Mouse (Mus musculus) cerebellum, adult (tissue): ENCODE results near the gene Tmem183a.

Source experiments
- ATAC-seq: cut with Nextera tagmentation; 2 replicates; pipeline ENCODE4 v1.9.2; 2017; ENCODE audit warnings: mild to moderate bottlenecking, moderate library complexity, mixed read lengths; ENCODE audit not compliant: insufficient number of reproducible peaks, low FRiP score, low TSS enrichment

Gene Tmem183a

DNA sequence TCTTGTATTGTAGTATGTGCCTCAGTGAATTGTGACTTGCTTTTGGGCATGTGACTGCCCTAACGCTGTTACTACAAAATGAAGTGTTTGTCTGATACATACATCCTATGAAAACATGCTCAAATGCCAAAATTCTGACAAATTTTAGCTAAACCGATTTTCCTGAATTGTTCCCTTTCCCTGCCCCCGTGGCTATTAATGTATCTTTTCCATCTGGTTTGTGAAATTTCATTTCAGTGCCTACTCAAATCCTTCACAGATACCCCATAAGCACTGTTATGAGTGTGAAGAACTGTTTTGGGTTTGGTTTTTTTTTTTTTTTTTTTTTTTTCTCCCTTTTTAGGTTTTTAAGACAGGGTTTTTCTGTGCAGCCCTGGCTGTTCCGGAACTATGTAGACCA lies 16.7 kb downstream of the Tmem183a start:
- no peak for ATAC-seq

DNA sequence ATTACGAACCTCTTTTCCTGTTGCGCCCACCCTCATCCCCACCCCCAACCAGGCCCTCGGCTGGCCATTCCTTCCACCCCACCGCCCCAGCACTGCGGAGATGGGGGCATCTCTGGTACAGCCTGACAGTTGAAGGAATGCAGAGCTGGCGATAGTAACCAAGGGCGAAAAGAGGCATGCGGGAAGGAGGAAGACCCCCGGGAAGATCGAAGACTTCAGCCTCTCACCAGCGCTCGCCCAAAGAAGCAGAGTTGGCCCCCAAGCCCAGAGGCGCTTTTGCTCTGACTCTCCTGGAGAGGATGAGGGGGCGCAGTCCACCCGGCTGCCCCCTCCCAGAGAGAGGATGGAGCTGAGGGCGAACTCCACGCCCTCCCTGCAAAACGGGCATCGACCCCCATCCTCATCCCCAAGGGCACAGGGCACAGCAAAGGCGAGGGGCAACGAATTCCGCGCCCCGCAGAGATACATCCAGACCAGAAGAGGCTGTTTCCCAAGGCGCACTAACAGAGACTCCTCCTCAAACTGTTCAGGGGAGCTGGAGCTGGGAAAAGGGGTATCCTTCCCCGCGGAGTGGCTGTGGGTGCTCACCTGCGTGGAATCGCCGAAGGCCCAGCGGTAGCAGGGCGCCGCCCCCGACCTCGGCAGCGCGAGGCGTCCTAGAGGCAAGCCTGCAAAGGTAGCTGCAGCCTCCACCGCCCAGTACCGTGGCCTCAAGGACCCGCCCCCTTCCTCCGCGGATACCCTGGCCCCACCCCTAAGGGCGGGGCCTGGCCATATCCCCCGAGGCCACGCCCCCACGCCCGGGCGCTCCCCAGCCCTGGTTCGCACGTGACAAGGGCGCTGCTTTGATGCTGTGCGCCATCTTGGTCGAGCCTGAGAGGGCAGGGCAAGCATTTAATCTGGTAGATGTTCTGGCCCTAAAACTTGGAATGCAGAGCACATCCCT lies 17.5 kb downstream of the Tmem183a start:
- ATAC-seq, result peak; percentile 69

DNA sequence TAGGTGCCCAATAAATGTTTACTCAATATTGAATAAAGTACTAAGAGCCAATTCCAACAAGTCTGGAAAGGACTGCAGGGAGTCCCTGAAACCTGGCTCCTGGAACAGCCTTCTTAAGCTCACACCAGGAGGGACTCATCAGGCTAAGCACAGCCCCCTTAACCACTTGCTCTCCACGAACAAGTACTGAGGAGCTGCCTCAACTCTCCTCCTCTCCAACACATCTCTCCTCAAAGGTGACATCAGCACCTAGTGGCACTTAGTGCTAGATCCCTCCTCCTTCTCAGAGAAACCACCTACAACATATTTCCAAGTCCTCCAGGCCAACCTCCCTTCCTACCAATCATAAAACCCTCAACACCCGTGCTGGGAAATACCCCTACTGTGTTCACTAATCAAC lies 18.2 kb downstream of the Tmem183a start:
- peak; percentile 52 for ATAC-seq

- no peak for ATAC-seq
These were observed 18.9 kb downstream of the Tmem183a start for GRCm38 (mm10) chr1:134342781-134343310.

DNA sequence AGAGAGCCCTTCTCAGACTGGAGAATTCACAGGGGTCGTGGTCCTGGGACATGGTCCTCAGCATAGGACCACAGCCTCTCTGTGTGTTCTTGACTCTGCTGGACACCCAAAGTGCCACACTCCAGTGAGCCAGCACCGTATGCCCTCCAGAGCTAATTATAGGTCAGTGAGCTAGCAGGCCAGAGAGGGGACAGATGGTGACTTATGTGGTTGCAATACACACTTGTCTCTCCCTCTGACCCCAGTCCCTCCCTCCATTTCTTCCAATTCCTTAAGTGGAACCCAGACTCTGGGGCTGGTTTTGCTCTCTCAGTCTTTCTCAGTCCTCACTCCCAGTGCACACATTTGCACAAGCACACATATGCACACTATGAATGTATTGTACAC lies 19.5 kb downstream of the Tmem183a start:
- peak; percentile 51; the same call in 1 of the 2 replicates for ATAC-seq

DNA sequence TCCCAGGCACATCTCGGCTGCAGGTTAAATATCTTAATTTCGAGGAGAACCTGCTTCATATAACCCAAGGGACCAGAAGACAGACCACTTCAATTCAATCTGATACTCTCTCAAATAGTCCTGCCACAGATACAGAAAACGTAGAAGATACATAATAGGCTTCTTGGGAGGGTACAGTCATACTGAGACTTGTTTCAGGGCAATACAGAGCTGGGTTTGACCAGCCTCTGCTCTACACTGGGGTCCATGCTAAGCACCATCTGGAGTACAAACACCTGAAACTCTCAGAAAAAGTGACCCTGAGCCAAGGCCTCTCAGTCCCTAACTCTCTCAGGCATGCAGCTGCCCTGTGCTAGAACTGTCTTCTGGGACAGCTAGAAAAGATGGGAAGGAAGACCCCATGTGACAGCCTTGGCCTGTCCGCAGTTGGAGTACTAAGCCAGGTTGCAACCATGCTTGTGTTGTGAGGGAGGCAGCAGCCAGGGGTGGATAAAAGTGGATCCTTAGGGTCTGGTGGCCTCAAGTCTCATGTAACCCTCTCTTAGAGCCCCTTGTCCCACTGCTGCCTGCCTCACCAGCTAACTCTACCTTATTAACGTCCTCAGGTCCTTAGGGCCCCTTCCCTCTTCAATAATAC lies 20.0 kb downstream of the Tmem183a start:
- ATAC-seq, result no peak

DNA sequence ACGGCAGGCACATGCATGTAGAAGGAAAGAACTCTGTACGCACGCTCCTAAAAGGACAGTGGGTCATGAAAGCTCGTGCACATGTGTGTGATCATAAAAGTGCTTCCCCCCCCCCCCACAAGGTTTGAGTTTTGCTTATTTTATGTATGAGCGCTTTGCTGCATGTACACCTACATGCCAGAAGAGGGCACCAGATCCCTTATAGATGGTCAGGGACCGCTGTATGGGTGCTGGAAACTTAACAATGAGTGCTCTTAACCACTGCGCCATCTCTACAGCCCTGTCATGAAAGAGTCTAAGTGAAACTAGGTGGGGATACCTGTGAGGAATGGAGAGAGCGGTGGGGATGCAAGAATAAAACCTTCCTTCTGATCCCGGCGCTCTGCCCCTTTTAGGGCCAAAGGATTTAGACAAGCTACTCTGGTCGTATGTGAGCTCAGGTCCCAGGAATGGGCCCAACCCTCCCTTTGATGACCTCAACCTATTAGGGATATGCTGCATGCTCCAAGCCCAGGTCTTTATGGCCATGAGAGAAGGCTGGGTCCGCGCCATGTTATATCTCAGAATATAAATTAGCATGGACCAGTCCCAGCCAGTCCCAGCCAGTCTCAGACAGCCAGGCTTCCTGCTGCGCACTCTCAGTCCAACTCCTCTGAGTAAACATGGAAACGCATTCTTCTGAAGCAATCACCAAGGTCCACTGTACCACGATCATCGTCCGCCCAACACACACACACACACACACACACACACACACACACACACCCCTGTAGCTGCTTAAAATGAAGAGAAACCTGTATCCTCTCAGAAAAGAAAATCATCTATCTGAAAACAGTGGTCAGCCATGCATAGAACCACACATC lies 21.8 kb downstream of the Tmem183a start:
- ATAC-seq, result no peak

GRCm38 (mm10) chr1:134339162-134339561 lies 22.6 kb downstream of the Tmem183a start:
- ATAC-seq, result no peak

GRCm38 (mm10) chr1:134336958-134337710 lies 24.6 kb downstream of the Tmem183a start:
- no peak for ATAC-seq

GRCm38 (mm10) chr1:134335924-134336810 lies 25.6 kb downstream of the Tmem183a start:
- ATAC-seq, result peak; percentile 55

- peak; percentile 29; the same call in 1 of the 2 replicates for ATAC-seq
These were observed 26.4 kb downstream of the Tmem183a start for GRCm38 (mm10) chr1:134335211-134335923.

GRCm38 (mm10) chr1:134334111-134334827 lies 27.5 kb downstream of the Tmem183a start:
- no peak for ATAC-seq

- no peak for ATAC-seq
These were observed 28.2 kb downstream of the Tmem183a start for GRCm38 (mm10) chr1:134333371-134334110.

DNA sequence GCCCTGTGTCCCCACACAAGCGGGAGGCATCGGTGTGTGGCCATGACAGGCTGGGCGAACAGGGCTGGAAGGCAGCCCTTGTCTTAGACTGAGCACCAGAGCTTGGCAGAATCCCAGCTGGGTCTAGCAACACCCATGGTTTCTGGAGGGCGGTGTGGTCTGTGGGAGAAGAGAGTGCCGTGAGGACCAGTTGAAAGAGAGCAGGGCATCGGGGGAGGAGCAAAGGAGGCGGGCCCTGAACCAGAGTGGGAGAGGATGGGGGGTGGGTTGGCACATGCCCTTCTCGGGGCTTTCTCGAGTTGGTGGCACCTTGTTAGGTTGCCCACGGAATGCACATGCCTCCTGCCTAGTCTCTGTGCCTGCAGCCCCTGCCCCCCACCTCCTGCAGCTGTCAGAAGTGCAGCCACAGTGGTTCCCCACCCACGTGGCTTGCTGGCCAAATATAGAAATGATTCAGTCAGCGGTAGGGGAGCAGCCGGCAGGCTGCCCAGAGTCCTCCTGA lies 29.0 kb downstream of the Tmem183a start, which contains the start of gene Ppfia4:
Gene Ppfia4 (minus strand): TSS at position 159 of the 502 bp plus-strand sequence.
- peak; percentile 41; the same call in 1 of the 2 replicates for ATAC-seq

DNA sequence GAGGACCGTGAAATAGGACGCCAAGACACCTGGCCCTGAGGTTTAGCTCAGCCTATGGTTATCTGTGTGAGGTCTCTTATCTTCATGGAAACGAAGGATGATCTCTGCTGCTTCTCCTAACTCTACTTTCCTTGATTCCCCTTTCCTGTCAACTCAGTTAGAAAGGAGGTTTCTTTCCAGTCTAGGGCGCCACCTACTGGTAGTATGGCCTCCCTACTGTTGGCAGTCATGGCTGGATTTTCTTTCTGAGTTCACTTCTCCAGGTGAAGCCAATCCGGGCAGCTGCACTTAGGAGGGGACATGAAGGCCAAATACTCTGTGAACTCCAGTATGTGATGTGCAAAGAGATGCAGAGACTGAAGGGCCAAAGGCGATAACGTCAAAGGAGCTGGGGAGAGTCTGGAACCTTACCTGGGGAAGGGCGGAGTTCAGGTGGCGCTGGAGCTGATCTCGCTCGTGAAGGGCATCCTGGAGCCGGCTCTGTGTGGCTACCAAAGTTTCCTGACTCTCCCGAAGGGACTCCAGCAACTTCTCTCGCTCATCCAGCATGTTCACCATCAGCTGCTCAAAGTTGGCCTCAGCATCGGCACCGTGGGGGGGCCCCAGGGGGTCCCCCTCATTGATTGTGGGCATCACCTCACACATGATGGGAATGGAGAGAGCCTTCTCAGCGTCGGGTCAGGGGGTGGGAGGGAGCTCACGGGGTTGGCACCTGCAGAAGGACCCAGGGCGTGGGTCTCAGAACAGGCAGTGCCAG lies 29.7 kb downstream of the Tmem183a start:
- no peak for ATAC-seq
